Mouse (Mus musculus) embryonic facial prominence, embryonic 14.5 days (tissue): ENCODE data around the gene Cspg4. TPM values are rescaled to one million over a fixed set of nuclear protein-coding genes. Genes with fewer than 3 reads are reported as not detected.
A peak's percentile ranks its signal among the peaks of the same experiment; 100 is the strongest.

Source experiments
- ATAC-seq: fragments of 200-750 bp; cut with Nextera tagmentation; 2 replicates; pipeline ENCODE4 v1.8.0; 2017; ENCODE audit warnings: low read depth, moderate number of reproducible peaks, moderate TSS enrichment
- DNase-seq: peaks from one replicate; pipeline ENCODE4 v3.0.0-alpha.2; 2015; ENCODE audit warnings: low spot score
- H3K27ac ChIP-seq: fragments of 300-500 bp; sonication (generic); replicated peaks from 2 replicates; pipeline ENCODE4 v1.5.1; 2014; ENCODE audit warnings: low read depth, mild to moderate bottlenecking, low read length, moderate library complexity
- H3K27me3 ChIP-seq: fragments of 300-500 bp; sonication (generic); replicated peaks from 2 replicates; pipeline ENCODE4 v1.6.1; 2014; ENCODE audit warnings: low read length; ENCODE audit not compliant: control insufficient read depth, insufficient read depth
- H3K36me3 ChIP-seq: fragments of 300-500 bp; sonication (generic); 2 replicates; pipeline ENCODE4 v1.6.1; 2014; ENCODE audit warnings: low read length, mixed read lengths; ENCODE audit not compliant: control insufficient read depth, insufficient read depth
- H3K4me1 ChIP-seq: fragments of 300-500 bp; sonication (generic); 2 replicates; pipeline ENCODE4 v1.6.1; 2014; ENCODE audit warnings: antibody characterized with exemption, low read length; ENCODE audit not compliant: control insufficient read depth, insufficient read depth
- H3K4me2 ChIP-seq: fragments of 300-500 bp; sonication (generic); 2 replicates; pipeline ENCODE4 v1.6.1; 2014; ENCODE audit warnings: low read depth, mild to moderate bottlenecking, low read length, moderate library complexity, mixed read lengths
- H3K4me3 ChIP-seq: fragments of 300-500 bp; sonication (generic); 2 replicates; pipeline ENCODE4 v1.5.1; 2014; ENCODE audit warnings: low read depth, mild to moderate bottlenecking, low read length
- H3K9ac ChIP-seq: fragments of 300-500 bp; sonication (generic); 2 replicates; pipeline ENCODE4 v1.6.1; 2014; ENCODE audit warnings: low read depth, mild to moderate bottlenecking, low read length, moderate library complexity, mixed read lengths
- H3K9me3 ChIP-seq: fragments of 300-500 bp; sonication (generic); 2 replicates; pipeline ENCODE4 v1.6.1; 2016; ENCODE audit warnings: low read length; ENCODE audit not compliant: control insufficient read depth
- WGBS: fragments of 180-500 bp; shearing (Covaris S2); extraction: QIAGEN DNeasy Blood & Tissue Kit; methylation state at CpG from one replicate; pipeline ENCODE4 v1.1.7; 2014; 5-methylcytosine and 5-hydroxymethylcytosine counted together
- polyA plus RNA-seq: library from polyadenylated mRNA; unstranded; fragments of >200 nt; fragmentation: Nextera tagmentation; extraction: Ambion mirVana; gene quantifications from 2 replicates; pipeline ENCODE4 v1.2.1, GENCODE M21; 2014

The Cspg4 gene
- polyA plus RNA-seq, 1 experiment from 2014 or later, result 34.8 TPM

GRCm38 (mm10) chr9:56917131-56917530 lies 52.3 kb downstream of the Cspg4 start:
- H3K4me2 ChIP-seq, result no peak overlapping the region
- H3K27ac ChIP-seq, result no peak overlapping the region
- no peak overlapping the region for H3K9ac ChIP-seq
- WGBS, result 80% methylated on average over 2 of the region's 2 CpGs
- H3K4me3 ChIP-seq, result no peak overlapping the region
- 0 out of 2 replicates have a peak, but pooled peaks cover 8% of the 10 kb centered on the region for H3K9me3 ChIP-seq
- ATAC-seq, result no peak
- H3K27me3 ChIP-seq, result no peaks in the 10 kb centered on the region
- no peak for DNase-seq
- peaks cover 66% of the 10 kb centered on the region for H3K36me3 ChIP-seq
- H3K4me1 ChIP-seq, result no peaks in the 10 kb centered on the region

DNA sequence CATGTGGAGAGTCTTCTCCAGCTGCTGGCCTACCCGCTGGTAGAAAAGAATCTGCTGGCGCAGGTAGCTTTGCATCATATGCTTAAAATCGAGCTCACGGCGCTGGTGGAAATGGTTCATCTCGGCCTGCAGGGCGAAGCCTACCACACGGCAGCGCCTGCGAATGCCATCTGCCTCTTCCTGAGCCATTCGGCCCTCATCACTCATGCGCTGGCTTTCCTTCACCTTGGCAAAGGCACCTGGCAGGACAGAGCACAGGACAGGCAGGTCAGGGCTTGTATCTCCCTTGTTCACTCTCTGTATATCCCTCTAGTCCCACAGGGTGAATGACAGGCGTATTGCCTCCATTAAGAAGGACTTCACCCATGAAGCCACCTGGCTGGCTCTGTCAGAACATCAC lies 53.6 kb downstream of the Cspg4 start:
- Histone ChIP-seq H3K4me1 (peaks cover 9% of the 10 kb centered on the region; the same call in 1 of the 2 replicates), H3K9ac (no peak overlapping the region), H3K9me3 (0 out of 2 replicates have a peak, but pooled peaks cover 8% of the 10 kb centered on the region), H3K27ac (no peak overlapping the region), H3K27me3 (no peaks in the 10 kb centered on the region), H3K4me3 (no peak overlapping the region), H3K4me2 (no peak overlapping the region), H3K36me3 (peaks cover 73% of the 10 kb centered on the region)
- WGBS, result 91% methylated on average over 13 of the region's 13 CpGs
- ATAC-seq (no peak), DNase-seq (no peak)

GRCm38 (mm10) chr9:56922746-56923145 lies 57.9 kb downstream of the Cspg4 start:
- 91% methylated on average over 4 of the region's 4 CpGs for WGBS
- Histone ChIP-seq H3K9me3 (0 out of 2 replicates have a peak, but pooled peaks cover 8% of the 10 kb centered on the region), H3K4me1 (peaks cover 39% of the 10 kb centered on the region), H3K9ac (0 out of 2 replicates have a peak overlapping the region, but pooled peaks have one; percentile 58), H3K36me3 (peaks cover 48% of the 10 kb centered on the region), H3K4me3 (peak overlapping the region; percentile 39; the same call in 1 of the 2 replicates), H3K27ac (0 out of 2 replicates have a peak overlapping the region, but pooled peaks have one; percentile 34), H3K4me2 (peak overlapping the region; percentile 93), H3K27me3 (no peaks in the 10 kb centered on the region)
- no peak for ATAC-seq
- DNase-seq, result no peak

GRCm38 (mm10) chr9:56923841-56924650 lies 59.2 kb downstream of the Cspg4 start:
- Histone ChIP-seq H3K9me3 (0 out of 2 replicates have a peak, but pooled peaks cover 8% of the 10 kb centered on the region), H3K9ac (peak overlapping the region; percentile 58), H3K27ac (peak overlapping the region; percentile 2), H3K4me1 (peaks cover 45% of the 10 kb centered on the region), H3K36me3 (peaks cover 37% of the 10 kb centered on the region), H3K27me3 (no peaks in the 10 kb centered on the region), H3K4me2 (peak overlapping the region; percentile 93), H3K4me3 (peak overlapping the region; percentile 39)
- ATAC-seq (no peak), DNase-seq (peak; percentile 35)
- 43% methylated on average over 8 of the region's 8 CpGs for WGBS

DNA sequence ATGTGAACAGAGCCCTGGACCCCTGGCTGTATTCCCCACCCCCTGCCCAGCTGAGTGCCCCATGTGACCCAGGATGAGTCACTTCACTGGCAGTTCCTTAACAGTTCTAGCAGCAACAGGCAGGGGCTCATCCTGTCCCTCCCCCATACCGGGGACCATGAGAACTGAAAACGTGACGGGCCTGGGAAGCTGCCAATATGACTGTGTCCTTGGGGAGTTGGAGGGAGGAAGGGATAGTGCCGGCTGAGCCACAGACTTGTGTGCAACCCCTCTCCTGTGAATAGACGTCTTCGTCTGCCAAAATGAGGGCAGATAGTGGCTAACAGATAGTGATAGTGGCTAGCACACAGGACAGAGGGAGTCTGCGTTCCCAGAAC lies 59.8 kb downstream of the Cspg4 start:
- 0 out of 2 replicates have a peak, but pooled peaks cover 8% of the 10 kb centered on the region for H3K9me3 ChIP-seq

DNA sequence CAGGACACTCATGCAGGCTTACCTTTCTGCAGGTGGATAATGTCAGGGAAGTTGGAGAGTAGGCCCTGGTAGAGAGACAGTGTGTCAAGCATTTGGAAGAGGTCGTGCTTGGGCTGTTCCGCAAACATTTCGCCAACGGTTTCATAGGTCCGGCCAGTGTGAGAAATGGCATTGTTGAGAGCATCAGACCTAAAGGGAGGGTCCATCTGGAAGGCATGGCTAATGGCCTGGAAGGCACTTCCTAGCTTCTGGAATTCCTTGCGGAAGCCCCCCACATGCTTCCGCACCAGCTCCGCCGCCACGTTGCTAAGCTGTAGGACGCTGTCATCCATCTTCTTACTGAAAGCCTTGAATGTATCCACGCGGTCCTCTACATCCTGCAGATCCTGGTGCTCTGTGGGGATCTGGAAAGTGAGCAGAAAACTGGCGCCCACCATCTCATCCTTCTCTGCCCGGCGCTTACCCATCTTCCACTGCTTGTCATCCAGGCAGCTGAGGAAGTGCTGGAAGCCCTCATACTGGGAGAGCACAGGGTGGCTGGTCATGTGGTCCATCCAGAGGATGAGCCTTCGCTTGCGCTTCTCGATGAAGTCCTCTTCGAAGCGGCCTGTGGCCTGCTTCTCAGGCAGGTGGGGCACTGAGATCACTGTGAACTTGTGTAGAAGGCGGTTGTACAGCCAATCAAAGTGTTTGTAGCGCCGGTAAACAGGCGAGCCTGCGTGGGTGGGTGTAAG lies 60.6 kb downstream of the Cspg4 start:
- WGBS, result 87% methylated on average over 25 of the region's 26 CpGs
- peak overlapping the region; percentile 5; the same call in 1 of the 2 replicates for H3K9ac ChIP-seq
- DNase-seq, result no peak

More for the DNA sequence above, 59.8 kb downstream of the Cspg4 start:
- peaks cover 45% of the 10 kb centered on the region for H3K4me1 ChIP-seq
- no peaks in the 10 kb centered on the region for H3K27me3 ChIP-seq
- peak overlapping the region; percentile 2 for H3K27ac ChIP-seq
- peak; percentile 34; the same call in 1 of the 2 replicates for ATAC-seq
- H3K4me3 ChIP-seq, result peak overlapping the region; percentile 39
- peak; percentile 79 for DNase-seq
- peaks cover 37% of the 10 kb centered on the region for H3K36me3 ChIP-seq
- peak overlapping the region; percentile 93 for H3K4me2 ChIP-seq
- H3K9ac ChIP-seq, result peak overlapping the region; percentile 58
- 7% methylated on average over 7 of the region's 7 CpGs for WGBS

DNA sequence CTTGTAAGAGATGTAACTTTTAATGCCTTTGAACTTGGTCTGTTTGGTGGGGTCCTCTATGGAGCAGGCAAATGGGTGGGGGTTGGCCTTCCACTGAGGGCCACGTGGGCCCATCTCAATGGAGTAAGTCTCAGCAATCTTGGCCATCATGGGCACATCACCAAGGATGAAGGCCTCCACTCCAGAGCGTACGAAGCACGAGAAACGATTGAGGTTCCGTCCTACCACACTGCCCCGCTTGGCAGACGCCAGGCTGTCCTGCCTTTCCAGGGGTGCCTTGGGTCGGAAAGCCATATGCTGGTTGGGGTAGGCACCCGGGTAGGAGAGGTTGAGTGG lies 61.2 kb downstream of the Cspg4 start:
- DNase-seq (no peak), ATAC-seq (no peak)
- Histone ChIP-seq H3K9ac (peak overlapping the region; percentile 82; the same call in 1 of the 2 replicates), H3K27ac (no peak overlapping the region), H3K27me3 (no peaks in the 10 kb centered on the region), H3K36me3 (peaks cover 27% of the 10 kb centered on the region), H3K4me1 (peaks cover 45% of the 10 kb centered on the region), H3K9me3 (0 out of 2 replicates have a peak, but pooled peaks cover 8% of the 10 kb centered on the region), H3K4me3 (peak overlapping the region; percentile 74; the same call in 1 of the 2 replicates), H3K4me2 (peak overlapping the region; percentile 93)
- 95% methylated on average over 10 of the region's 10 CpGs for WGBS

More for the DNA sequence above, 60.6 kb downstream of the Cspg4 start:
- no peak overlapping the region for H3K27ac ChIP-seq
- H3K4me3 ChIP-seq, result peak overlapping the region; percentile 39
- H3K36me3 ChIP-seq, result peaks cover 31% of the 10 kb centered on the region
- 0 out of 2 replicates have a peak, but pooled peaks cover 8% of the 10 kb centered on the region for H3K9me3 ChIP-seq
- H3K27me3 ChIP-seq, result no peaks in the 10 kb centered on the region
- H3K4me1 ChIP-seq, result peaks cover 45% of the 10 kb centered on the region
- ATAC-seq, result no peak
- peak overlapping the region; percentile 93 for H3K4me2 ChIP-seq

DNA sequence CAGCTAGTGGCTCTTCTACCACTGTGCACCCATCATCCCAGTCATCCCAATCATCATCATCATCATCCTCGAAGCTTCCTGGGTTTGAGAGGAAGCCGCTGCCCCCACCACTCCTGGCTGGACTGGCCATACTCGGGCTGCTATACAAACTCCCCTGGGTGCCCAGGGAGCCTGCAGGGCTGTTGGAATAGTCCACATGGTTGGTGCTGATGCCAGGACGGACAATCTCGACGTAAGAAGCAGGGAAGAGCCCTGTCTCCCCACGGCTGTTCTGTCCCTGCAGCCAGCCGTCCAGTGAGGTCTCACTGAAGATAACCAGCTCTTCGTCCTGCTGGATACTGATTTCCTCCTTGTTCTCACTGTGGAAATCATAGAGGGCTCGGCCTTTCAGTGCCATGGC lies 61.6 kb downstream of the Cspg4 start:
- Histone ChIP-seq H3K9me3 (0 out of 2 replicates have a peak, but pooled peaks cover 8% of the 10 kb centered on the region), H3K27ac (peak overlapping the region; percentile 97), H3K9ac (peak overlapping the region; percentile 82), H3K4me2 (peak overlapping the region; percentile 93), H3K4me1 (peaks cover 45% of the 10 kb centered on the region), H3K36me3 (peaks cover 23% of the 10 kb centered on the region), H3K4me3 (peak overlapping the region; percentile 74), H3K27me3 (no peaks in the 10 kb centered on the region)
- ATAC-seq (no peak), DNase-seq (no peak)
- 81% methylated on average over 10 of the region's 10 CpGs for WGBS
